8 mouse cellular contexts compared by ENCODE assay signal in the genomic region with DNA sequence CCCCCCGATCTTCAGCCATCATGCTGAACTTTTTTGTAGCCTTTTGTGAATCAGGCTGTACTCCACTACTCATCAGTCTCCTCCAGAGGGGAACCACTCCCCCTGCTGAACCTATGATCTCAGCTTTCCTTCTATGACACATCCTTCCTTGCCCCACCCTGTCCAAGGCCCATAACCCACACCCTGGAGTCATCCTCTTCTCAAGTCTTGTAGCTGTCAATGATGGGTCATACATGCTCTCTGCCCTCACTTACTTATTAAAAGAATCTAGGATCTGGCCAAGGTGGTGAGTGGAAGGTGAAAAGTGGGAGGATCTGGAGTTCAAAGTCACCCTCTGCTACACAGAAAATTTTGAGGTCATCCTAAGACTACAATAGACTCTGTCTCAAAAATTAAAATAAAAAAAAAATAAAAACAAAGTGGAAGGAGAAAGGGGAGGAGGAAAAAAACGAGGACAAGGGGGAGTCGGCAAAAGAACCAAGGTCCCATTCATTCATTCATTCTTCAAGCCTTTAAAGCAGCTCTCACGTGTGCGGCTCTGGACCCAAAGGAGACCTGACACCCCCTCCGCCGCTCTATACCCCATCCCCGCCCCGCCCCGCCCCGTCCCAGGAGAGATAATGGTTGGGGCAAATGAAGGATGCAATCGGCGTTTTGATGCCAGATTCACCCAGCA. TPM values are rescaled to one million over a fixed set of nuclear protein-coding genes. Genes with fewer than 3 reads are reported as not detected.
DNase-seq lines count a peak whose midpoint lies in the region; ATAC-seq and TF ChIP-seq lines count a peak whose summit lies in the region.

No protein-coding gene starts in this region.

- H3K27me3 ChIP-seq in G1E (ENCODE audit: insufficient read depth, low read length) = peaks cover 7% of the 10 kb centered on the region

- no peaks in the 10 kb centered on the region for H3K9me3 ChIP-seq in G1E (replicated peaks)

- peak overlapping the region; percentile 50 for H3K27ac ChIP-seq in layer of hippocampus, adult 2 months

- TF ChIP-seq CTCF in layer of hippocampus, adult 2 months (conservative IDR thresholded peaks at IDR 0.05) = no peak
- no peak for TF ChIP-seq CTCF in G1E (IDR thresholded peaks at IDR 0.05; ENCODE audit: low read depth, low read length)

- H3K4me3 ChIP-seq in layer of hippocampus, adult 2 months = peak overlapping the region; percentile 60
- H3K4me3 ChIP-seq in G1E (ENCODE audit: low read depth, low read length) = peak overlapping the region; percentile 81

- ATAC-seq in G1E (ENCODE audit: extremely low read depth, insufficient number of reproducible peaks, low FRiP score, poor library complexity, severe bottlenecking) = no peak

- H3K4me1 ChIP-seq in G1E (ENCODE audit: insufficient read depth, low read depth, low read length) = peaks cover 10% of the 10 kb centered on the region

- no peak for DNase-seq in layer of hippocampus, adult 2 months (ENCODE audit: low spot score in 2 of 2)
- no peak for DNase-seq in layer of hippocampus, postnatal 14 days (ENCODE audit: low spot score in 2 of 2)
- no peak for DNase-seq in G1E (ENCODE audit: low spot score)
- DNase-seq in embryo, embryonic 9.5 days (ENCODE audit: extremely low spot score) = peak; percentile 19
- DNase-seq in induced T-regulatory cell, adult 2 months (ENCODE audit: low read depth) = peak; percentile 47
- peak; percentile 42 for DNase-seq in naive thymus-derived CD4-positive, alpha-beta T cell, adult 2 months (ENCODE audit: low read depth)
- no peak for DNase-seq in urinary bladder, postnatal 10 days (ENCODE audit: low spot score)
- no peak for DNase-seq in right cerebral cortex, adult 18-20 months

- no peaks in the 10 kb centered on the region for H3K36me3 ChIP-seq in G1E (replicated peaks)

RNA-seq across cellular contexts. Expression of gene Evi5l, which starts 1.1 kb away (rescaled TPM):
- 100 to 1,000 TPM; 100 to 107 TPM for total RNA-seq in layer of hippocampus, adult 2 months (2021)
- total RNA-seq in layer of hippocampus, postnatal 14 days (2021) = 100 to 1,000 TPM; 110 to 121 TPM
- 12.7 and 12.8 TPM in 2 replicates for total RNA-seq in G1E (2014; fragmentation: Nextera tagmentation)
- total RNA-seq in G1E (2017) = 8.5 and 13.1 TPM in 2 replicates
- 9.7 and 11.5 TPM in 2 replicates for polyA plus RNA-seq in G1E (2012)

RNA-seq across cellular contexts. Expression of gene Cd209g, which starts 31.4 kb away (rescaled TPM):
- not detected for total RNA-seq in layer of hippocampus, adult 2 months (2021)
- not detected for total RNA-seq in layer of hippocampus, postnatal 14 days (2021)
- total RNA-seq in G1E (2014; fragmentation: Nextera tagmentation) = not detected in 2 replicates
- 0.05 and 0.06 TPM in 2 replicates for total RNA-seq in G1E (2017)
- not detected in 2 replicates for polyA plus RNA-seq in G1E (2012)

RNA-seq across cellular contexts. Expression of gene Prr36, which starts 51.9 kb away (rescaled TPM):
- 10 to 100 TPM; 46.0 to 47.4 TPM for total RNA-seq in layer of hippocampus, adult 2 months (2021)
- 10 to 100 TPM; 44.3 to 50.3 TPM for total RNA-seq in layer of hippocampus, postnatal 14 days (2021)
- total RNA-seq in G1E (2014; fragmentation: Nextera tagmentation) (0.29 and 0.60 TPM in 2 replicates), G1E (2017) (0.16 and 0.23 TPM in 2 replicates)
- polyA plus RNA-seq in G1E (2012) = 0.23 and 0.36 TPM in 2 replicates

RNA-seq across cellular contexts. Expression of gene Cd209f, which starts 59.7 kb away (rescaled TPM):
- total RNA-seq in layer of hippocampus, adult 2 months (2021) = under 1 TPM in 1 of 2 experiments, not detected in 1; 0.69 TPM
- under 1 TPM in 1 of 2 experiments, not detected in 1; 0.46 TPM for total RNA-seq in layer of hippocampus, postnatal 14 days (2021)
- total RNA-seq in G1E (2014; fragmentation: Nextera tagmentation) (not detected in 2 replicates), G1E (2017) (0.38 TPM in 1 of 2 replicates, not detected in the other)
- 0.04 TPM in 1 of 2 replicates, not detected in the other for polyA plus RNA-seq in G1E (2012)

Comparison
In these comparisons a context has a peak if more than half of its experiments do, and no peak if none do; other contexts are left out.
1. DNase-seq: peak in embryo, embryonic 9.5 days (single experiment), induced T-regulatory cell, adult 2 months (single experiment) and naive thymus-derived CD4-positive, alpha-beta T cell, adult 2 months (single experiment); none in layer of hippocampus, adult 2 months (0 of 2), layer of hippocampus, postnatal 14 days (0 of 2), G1E (single experiment), urinary bladder, postnatal 10 days (single experiment) and right cerebral cortex, adult 18-20 months (single experiment).
2. RNA of gene Evi5l, which starts 1.1 kb away (total RNA-seq): 110 to 121 TPM in layer of hippocampus, postnatal 14 days and 100 to 107 TPM in layer of hippocampus, adult 2 months; 8.5 to 13.1 TPM in G1E; every median in the first group is over 4 times any median in the second.
3. RNA of gene Prr36, which starts 51.9 kb away (total RNA-seq): 44.3 to 50.3 TPM in layer of hippocampus, postnatal 14 days and 46.0 to 47.4 TPM in layer of hippocampus, adult 2 months; 0.16 to 0.60 TPM in G1E; every median in the first group is over 10 times any median in the second.